Mouse (Mus musculus) myocyte (in vitro differentiated cells): ENCODE data around the gene Vmn1r3. TPM values are rescaled to one million over a fixed set of nuclear protein-coding genes. Genes with fewer than 3 reads are reported as not detected.
"Not testable (repeated sequence)": the region's sequence is repeated elsewhere in the genome, so short reads cannot be mapped to it uniquely, and the experiment has no call there.

Source experiments
- H3K27me3 ChIP-seq: one replicate; pipeline ENCODE4 v1.6.1; 2011; ENCODE audit not compliant: control insufficient read depth, insufficient read depth, insufficient read length
- H3K36me3 ChIP-seq: one replicate; pipeline ENCODE4 v1.6.1; 2011; ENCODE audit not compliant: control insufficient read depth, insufficient read depth
- H3K4me2 ChIP-seq: one replicate; pipeline ENCODE4 v1.6.1; 2011; ENCODE audit warnings: low read depth, control low read depth
- H3K4me3 ChIP-seq: one replicate; pipeline ENCODE4 v1.5.1; 2011; ENCODE audit warnings: mild to moderate bottlenecking, control low read depth, moderate library complexity
- H3K79me2 ChIP-seq: one replicate; pipeline ENCODE4 v1.6.1; 2011; ENCODE audit not compliant: control insufficient read depth, insufficient read depth
- H3ac ChIP-seq: one replicate; pipeline ENCODE4 v1.6.1; 2011; ENCODE audit not compliant: control insufficient read depth, insufficient read length
- SRF ChIP-seq: IDR thresholded peaks from one replicate; pipeline ENCODE4 v1.6.1; 2011; ENCODE audit warnings: low read depth; ENCODE audit not compliant: control insufficient read depth, insufficient read length
- polyA plus RNA-seq: library from polyadenylated mRNA; unstranded; fragments of >200 nt; fragmentation: generic; extraction: Trizol; gene quantifications from one replicate; pipeline ENCODE4 v1.2.1, GENCODE M21; 2012; ENCODE audit warnings: missing spikeins

Vmn1r3 gene
- polyA plus RNA-seq, 1 experiment: not detected

DNA sequence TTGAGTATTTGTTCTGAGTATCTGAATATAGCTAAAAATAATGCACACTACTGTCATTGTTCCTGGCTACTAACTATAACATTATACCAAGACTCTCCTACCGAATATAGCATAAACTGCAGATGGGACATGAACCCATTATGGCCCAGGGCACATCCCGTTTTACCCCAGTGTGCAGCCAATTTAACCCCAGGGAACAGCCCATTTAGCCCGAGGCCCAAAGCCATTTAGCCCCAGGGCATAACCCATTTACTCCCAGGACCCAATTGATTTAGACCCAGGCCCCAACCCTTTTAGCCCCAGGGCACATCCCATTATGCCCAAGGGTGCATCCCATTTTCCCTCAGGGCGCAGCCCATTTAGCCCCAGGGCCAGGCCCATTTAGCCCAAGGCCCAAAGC lies 10.6 kb downstream of the Vmn1r3 start:
- H3K4me2 ChIP-seq, H3K79me2 ChIP-seq, H3ac ChIP-seq, H3K36me3 ChIP-seq, H3K4me3 ChIP-seq, H3K27me3 ChIP-seq: not testable (repeated sequence)

DNA sequence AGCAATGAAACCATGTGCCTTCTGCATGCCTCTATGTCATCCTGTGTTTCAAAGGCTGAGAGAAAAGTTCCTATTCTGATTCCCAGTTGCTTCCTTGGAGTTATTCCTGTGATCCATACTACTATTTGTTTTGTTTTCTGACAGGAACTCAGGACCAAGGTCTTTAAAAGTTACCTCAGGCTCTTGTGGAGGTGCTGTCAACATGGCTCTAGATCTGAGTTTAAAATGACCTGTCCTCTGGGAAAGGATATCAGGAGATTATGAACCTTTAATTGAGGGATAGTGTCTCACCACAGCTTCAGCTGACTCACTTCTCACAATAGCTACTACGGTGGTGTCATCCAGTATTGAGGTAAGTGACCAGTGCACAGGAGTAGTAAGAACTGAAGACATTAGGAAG lies 18.1 kb downstream of the Vmn1r3 start, which contains the start of gene Vmn1r2:
Gene Vmn1r2, plus strand, starts transcription at position 301 of the 400 bp plus-strand sequence.
- not testable (repeated sequence) for H3K4me2 ChIP-seq, H3ac ChIP-seq, H3K79me2 ChIP-seq, H3K4me3 ChIP-seq, H3K36me3 ChIP-seq, H3K27me3 ChIP-seq

DNA sequence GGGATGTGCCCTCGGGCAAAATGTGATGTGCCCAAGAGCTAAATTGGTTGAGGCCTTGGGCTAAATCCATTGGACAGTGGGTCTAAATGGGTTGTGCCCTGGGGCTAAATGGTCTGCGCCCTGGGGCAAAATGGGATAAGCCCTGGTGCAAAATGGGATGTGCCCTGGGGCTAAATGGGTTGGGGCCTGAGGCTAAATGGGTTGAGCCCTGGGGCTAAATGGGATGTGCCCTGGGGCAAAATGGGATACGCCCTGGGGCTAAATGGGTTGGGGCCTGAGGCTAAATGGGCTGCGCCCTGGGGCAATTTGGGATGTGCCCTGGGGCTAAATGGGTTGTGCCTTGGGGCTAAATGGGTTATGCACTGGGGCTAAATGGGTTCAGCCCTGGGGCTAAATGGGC lies 20.1 kb downstream of the Vmn1r3 start:
- Histone ChIP-seq H3K4me3 (no peak overlapping the region), H3K79me2 (no peaks in the 10 kb centered on the region), H3K27me3 (no peaks in the 10 kb centered on the region), H3K36me3 (no peaks in the 10 kb centered on the region), H3ac (no peak overlapping the region), H3K4me2 (no peak overlapping the region)
- no peak for TF ChIP-seq SRF

DNA sequence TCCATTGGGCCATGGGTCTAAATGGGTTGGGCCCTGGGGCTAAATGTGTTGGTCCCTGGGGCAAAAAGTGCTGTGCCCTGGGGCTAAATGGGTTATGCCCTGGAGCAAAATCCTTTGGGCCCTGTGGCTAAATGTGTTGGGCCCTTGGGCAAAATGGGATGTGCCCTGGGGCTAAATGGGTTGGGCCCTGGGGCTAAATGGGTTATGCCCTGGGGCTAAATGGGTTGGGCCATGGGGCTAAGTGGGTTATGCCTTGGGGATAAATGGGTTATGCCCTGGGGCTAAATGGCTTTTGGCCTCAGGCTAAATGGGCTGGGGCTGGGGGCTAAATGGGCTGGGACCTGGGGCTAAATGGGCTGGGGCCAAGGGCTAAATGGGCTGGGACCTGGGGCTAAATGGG lies 20.7 kb downstream of the Vmn1r3 start:
- not testable (repeated sequence) for H3K36me3 ChIP-seq, H3K4me3 ChIP-seq, H3ac ChIP-seq, H3K27me3 ChIP-seq, H3K79me2 ChIP-seq, H3K4me2 ChIP-seq

DNA sequence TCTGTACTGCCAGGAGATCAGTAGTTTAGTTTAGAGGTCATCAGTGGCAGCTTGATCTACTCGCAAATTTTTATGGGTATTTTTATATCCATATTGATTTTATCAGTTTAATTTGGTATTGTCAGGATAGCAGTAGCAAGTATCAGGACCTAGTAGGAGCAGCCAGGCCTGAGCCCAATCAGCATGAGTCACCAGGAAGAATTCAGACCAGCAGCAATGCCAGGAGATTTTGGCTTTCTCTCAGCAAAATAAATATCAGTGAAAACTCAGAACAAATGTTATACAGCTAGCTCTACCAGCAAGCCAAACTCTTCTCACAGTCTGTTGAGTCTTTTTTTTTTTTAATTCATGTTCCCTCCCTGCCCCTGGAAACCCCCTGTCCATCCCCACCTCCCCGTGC lies 31.8 kb downstream of the Vmn1r3 start:
- not testable (repeated sequence) for H3K4me3 ChIP-seq, H3K27me3 ChIP-seq, H3K4me2 ChIP-seq, H3ac ChIP-seq, H3K79me2 ChIP-seq, H3K36me3 ChIP-seq

DNA sequence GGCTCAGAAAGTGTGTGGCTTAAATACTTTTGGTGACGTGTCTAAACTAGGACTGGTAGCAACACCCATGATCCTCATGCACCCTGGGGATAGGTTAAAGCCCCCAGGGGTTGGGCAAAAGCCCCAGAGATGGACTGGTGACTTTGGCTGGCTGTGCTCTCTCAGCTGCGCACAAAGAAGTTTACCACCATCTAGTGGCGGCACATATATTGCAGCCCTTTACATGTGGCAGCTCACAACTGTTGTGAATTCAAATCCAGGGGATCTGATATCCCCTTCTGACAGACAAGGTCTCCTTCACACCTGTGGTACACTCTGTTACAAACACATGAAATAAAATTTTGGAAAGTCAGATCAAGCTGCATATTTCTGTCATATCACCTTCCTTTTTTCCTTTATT lies 37.2 kb downstream of the Vmn1r3 start:
- not testable (repeated sequence) for H3K4me2 ChIP-seq, H3K79me2 ChIP-seq, H3K4me3 ChIP-seq, H3ac ChIP-seq, H3K36me3 ChIP-seq, H3K27me3 ChIP-seq

Other genes with a start within 250 kb of the Vmn1r3 start
- gene Vmn1r2, start 18.0 kb downstream of the Vmn1r3 start, polyA plus RNA-seq: not detected